Mouse (Mus musculus) E14TG2a.4 (cell line): ENCODE results near the gene Hjurp.

ENCODE experiments used
- CTCF ChIP-seq: conservative IDR thresholded peaks from 2 replicates; pipeline ENCODE4 v1.5.1; 2014; ENCODE audit warnings: low read length
- POU5F1 ChIP-seq: IDR thresholded peaks from 2 replicates; pipeline ENCODE4 v1.6.1; 2014; ENCODE audit warnings: low read length, borderline replicate concordance

GRCm38 (mm10) chr1:88290511-88290910 lies 13.1 kb upstream of the Hjurp start:
- TF ChIP-seq CTCF, result no peak
- TF ChIP-seq POU5F1, result no peak
